Comparison of ENCODE assay signal across 9 mouse cellular contexts in genomic region chr2:25000544-25001235, GRCm38 (mm10). TPM values are rescaled to one million over a fixed set of nuclear protein-coding genes. Genes with fewer than 3 reads are reported as not detected.
DNase-seq lines count a peak whose midpoint lies in the region; ATAC-seq lines count a peak whose summit lies in the region.
"Had no signal": no experiment of that assay in that cellular context is flagged by ENCODE, and none has a peak within 500 bp of the region (broad histone marks: within the 10 kb centered on the region; RNA-seq: fewer than 3 reads in every experiment).

No protein-coding gene starts in this region.

- H3K4me2 ChIP-seq in liver, embryonic 12.5 days = no peak overlapping the region
- H3K4me2 ChIP-seq: heart, embryonic 15.5 days had no signal

- no peaks in the 10 kb centered on the region for H3K9me3 ChIP-seq in liver, embryonic 12.5 days (replicated peaks)
- H3K9me3 ChIP-seq: heart, embryonic 15.5 days had no signal

- peaks cover 76% of the 10 kb centered on the region for H3K36me3 ChIP-seq in liver, embryonic 12.5 days
- H3K36me3 ChIP-seq: heart, embryonic 15.5 days had no signal

- WGBS in liver, embryonic 12.5 days (ENCODE audit: insufficient replicate concordance) = 82% methylated on average over 3 of the region's 3 CpGs

- H3K27me3 ChIP-seq in liver, embryonic 12.5 days (replicated peaks) = no peaks in the 10 kb centered on the region
- H3K27me3 ChIP-seq: heart, embryonic 15.5 days had no signal

- H3K4me3 ChIP-seq in liver, embryonic 12.5 days = no peak overlapping the region
- H3K4me3 ChIP-seq: heart, embryonic 15.5 days had no signal

- H3K9ac ChIP-seq in liver, embryonic 12.5 days = no peak overlapping the region
- H3K9ac ChIP-seq: heart, embryonic 15.5 days had no signal

- peaks cover 2% of the 10 kb centered on the region; the same call in 1 of the 2 replicates for H3K4me1 ChIP-seq in liver, embryonic 12.5 days
- H3K4me1 ChIP-seq: heart, embryonic 15.5 days had no signal

- ATAC-seq in liver, embryonic 12.5 days = no peak

- DNase-seq in cerebellum, postnatal 36 days = peak; percentile 16 to 25
- DNase-seq in cerebellum, adult 8-10 months = no peak
- DNase-seq in liver = peak; percentile 49
- peak; percentile 59 to 73 for DNase-seq in adrenal gland, postnatal 36 days
- DNase-seq in kidney, adult 9 months = peak; percentile 52
- DNase-seq in retina, embryonic 14.5 days (ENCODE audit: low spot score) = peak; percentile 64
- DNase-seq in urinary bladder, postnatal 36 days (ENCODE audit: low spot score in 2 of 2) = no peak

- no peak overlapping the region for H3K27ac ChIP-seq in liver, embryonic 12.5 days
- H3K27ac ChIP-seq: heart, embryonic 15.5 days had no signal

RNA-seq across cellular contexts. Expression of gene Pnpla7, which starts 24.9 kb away (rescaled TPM):
- 16.5 and 17.0 TPM in 2 replicates for polyA plus RNA-seq in liver, embryonic 12.5 days (2016; fragmentation: Nextera tagmentation; extraction: Ambion mirVana)
- total RNA-seq in adrenal gland, postnatal 36 days (2021) = 10 to 100 TPM; 38.5 to 66.3 TPM

RNA-seq across cellular contexts. Expression of gene Mrpl41, which starts 25.8 kb away (rescaled TPM):
- polyA plus RNA-seq in liver, embryonic 12.5 days (2016; fragmentation: Nextera tagmentation; extraction: Ambion mirVana) = 109 and 113 TPM in 2 replicates
- 100 to 1,000 TPM in 1 of 2 experiments, 10 to 100 TPM in 1; 90.9 to 115 TPM for total RNA-seq in adrenal gland, postnatal 36 days (2021)

RNA-seq across cellular contexts. Expression of gene Dph7, which starts 38.5 kb away (rescaled TPM):
- 14.5 and 16.6 TPM in 2 replicates for polyA plus RNA-seq in liver, embryonic 12.5 days (2016; fragmentation: Nextera tagmentation; extraction: Ambion mirVana)
- total RNA-seq in adrenal gland, postnatal 36 days (2021) = 10 to 100 TPM in 1 of 2 experiments, 1 to 10 TPM in 1; 4.6 to 13.2 TPM

RNA-seq across cellular contexts. Expression of gene Zmynd19, which starts 51.1 kb away (rescaled TPM):
- 19.8 and 24.0 TPM in 2 replicates for polyA plus RNA-seq in liver, embryonic 12.5 days (2016; fragmentation: Nextera tagmentation; extraction: Ambion mirVana)
- 10 to 100 TPM; 25.2 to 29.5 TPM for total RNA-seq in adrenal gland, postnatal 36 days (2021)

RNA-seq across cellular contexts. Expression of gene Nsmf, which starts 53.5 kb away (rescaled TPM):
- polyA plus RNA-seq in liver, embryonic 12.5 days (2016; fragmentation: Nextera tagmentation; extraction: Ambion mirVana) = 16.1 and 17.0 TPM in 2 replicates
- total RNA-seq in adrenal gland, postnatal 36 days (2021) = 10 to 100 TPM; 32.8 to 56.4 TPM

Comparison
In these comparisons a context has a peak if more than half of its experiments do, and no peak if none do; other contexts are left out.
1. DNase-seq: peak in cerebellum, postnatal 36 days (2 of 2), liver (single experiment), adrenal gland, postnatal 36 days (2 of 2), kidney, adult 9 months (single experiment) and retina, embryonic 14.5 days (single experiment); none in cerebellum, adult 8-10 months (single experiment) and urinary bladder, postnatal 36 days (0 of 2).